Mouse (Mus musculus): ENCODE measurements around the gene Ndufb6. TPM values are rescaled to one million over a fixed set of nuclear protein-coding genes. Genes with fewer than 3 reads are reported as not detected.

Gene Ndufb6
- total RNA-seq, 2 experiments from 2014 or later: 498 to 550 TPM

DNA sequence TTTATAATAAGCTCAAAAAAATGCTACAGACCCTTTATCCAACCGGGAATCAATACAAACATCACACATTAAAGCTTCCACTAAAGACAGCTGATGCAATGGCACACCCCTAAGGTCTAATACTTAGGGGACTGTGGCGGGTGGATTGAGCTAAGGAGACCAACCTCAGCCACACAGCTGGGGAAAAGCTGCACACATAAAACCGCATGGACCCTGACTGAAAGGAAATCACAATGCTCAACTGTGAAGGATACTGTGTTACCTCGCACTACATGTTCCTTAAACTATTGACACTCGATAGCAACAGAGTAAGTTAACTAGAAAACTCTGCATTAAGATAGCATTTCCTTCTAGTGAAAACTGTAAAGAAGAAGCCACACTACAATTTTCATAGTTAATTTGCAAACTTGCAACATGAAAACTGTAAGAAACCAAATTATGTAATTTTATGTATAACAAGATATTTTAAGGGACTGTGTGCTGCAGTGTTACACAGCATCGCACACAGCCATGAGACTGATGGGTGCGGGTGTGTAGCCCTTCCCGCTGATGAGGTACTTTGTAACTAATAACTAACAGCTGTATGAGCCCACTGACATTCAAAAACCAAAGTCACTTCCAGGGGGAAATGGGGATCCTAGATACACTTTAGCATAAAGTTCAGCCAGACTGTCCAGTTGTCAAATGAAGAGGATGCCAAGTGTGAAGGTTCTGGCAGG is 24.7 kb downstream of the Ndufb6 start:
- no peak for DNase-seq

DNA sequence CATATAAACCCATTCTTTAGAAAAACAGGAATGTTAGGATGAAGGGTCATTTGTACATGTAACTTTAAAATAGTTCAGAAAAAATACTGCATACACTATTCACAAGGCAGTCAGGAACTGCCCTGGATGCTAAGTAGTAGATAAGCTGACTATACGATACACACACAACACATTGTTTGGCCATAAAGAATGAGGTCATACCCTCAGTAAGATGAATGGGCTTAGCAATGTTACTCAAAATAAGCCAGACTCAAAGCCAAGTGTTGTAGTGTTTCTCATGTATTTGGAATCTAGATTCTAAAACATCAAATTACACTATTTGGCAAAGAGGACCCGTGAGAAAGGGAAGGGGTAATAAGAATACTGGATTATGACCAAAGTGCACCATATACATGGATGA is 25.5 kb downstream of the Ndufb6 start:
- no peak for DNase-seq

- DNase-seq: no peak
Measured at GRCm38 (mm10) chr4:40250984-40251383, 28.2 kb downstream of the Ndufb6 start.

- DNase-seq: peak in 1 of 2 experiments; percentile 25
Measured at GRCm38 (mm10) chr4:40244035-40244434, 35.2 kb downstream of the Ndufb6 start.

DNA sequence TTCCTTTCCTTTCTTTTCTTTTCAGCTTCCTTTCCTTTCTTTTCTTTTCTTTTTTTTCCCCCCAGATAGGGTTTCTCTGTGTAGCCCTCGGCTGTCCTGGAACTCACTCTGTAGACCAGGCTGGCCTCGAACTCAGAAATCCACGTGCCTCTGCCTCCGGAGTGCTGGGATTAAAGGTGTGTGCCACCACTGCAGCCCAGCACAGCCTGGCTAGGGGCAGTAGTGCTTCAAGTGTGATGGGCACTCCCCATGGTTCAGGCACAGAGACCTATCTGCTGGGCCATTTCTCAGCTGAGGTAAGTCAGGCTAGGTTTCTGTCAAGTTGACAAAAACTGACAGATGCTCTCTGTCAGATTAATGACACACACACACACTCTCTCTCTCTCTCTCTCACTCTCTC is 36.2 kb downstream of the Ndufb6 start:
- no peak for DNase-seq

GRCm38 (mm10) chr4:40241928-40242327 is 37.3 kb downstream of the Ndufb6 start:
- no peak for DNase-seq

GRCm38 (mm10) chr4:40240272-40240744 is 38.9 kb downstream of the Ndufb6 start:
- peak in 1 of 2 experiments; percentile 24 for DNase-seq

DNA sequence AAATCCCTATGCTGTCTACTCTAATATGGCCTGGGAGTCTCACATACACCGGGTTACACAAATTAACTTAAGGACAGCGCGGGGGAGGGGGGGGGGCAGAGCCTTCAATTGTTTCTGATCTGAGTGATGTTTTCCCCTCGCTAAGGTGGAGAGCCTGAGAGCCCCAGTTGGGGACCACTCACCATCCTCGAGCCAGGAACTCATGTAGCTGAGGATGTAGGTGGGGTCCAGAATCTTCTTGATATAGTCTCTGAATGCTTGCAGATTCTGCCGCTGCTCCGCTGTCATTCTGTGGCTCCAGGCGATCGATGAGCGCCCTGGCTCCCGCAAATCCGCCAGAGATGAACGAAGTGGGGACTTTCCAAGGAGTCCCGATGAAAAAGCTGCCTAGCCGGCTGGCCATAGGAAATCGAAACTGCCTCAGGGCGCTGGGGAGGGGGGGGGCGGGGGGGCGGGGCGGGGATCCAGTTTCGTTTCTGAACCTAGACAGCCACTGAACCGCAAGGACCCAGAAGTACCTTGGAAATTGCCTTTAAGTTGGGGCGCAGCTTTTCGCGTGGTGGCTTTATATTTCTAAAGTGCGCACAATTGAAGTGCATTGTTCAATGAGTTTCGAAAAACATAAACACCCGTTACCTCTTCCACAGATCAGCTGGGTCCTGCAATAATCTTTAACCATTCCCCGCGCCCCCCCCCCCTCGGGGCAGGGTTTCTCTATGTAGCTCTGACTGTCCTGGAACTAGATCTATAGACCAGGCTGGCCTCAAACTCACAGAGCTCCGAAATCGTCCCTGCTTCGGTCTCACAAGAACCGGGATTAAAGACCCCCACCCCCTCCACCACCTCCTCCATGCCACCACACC is 39.6 kb downstream of the Ndufb6 start, which contains the start of gene Ddx58:
Ddx58 (minus strand) TSS at position 420 of the 863 bp plus-strand sequence.
- DNase-seq: peak; percentile 59 to 70

- DNase-seq: peak; percentile 77 to 81
Measured at GRCm38 (mm10) chr4:40238483-40239408, 40.5 kb downstream of the Ndufb6 start.

- DNase-seq: no peak
Measured at GRCm38 (mm10) chr4:40236829-40237228, 42.4 kb downstream of the Ndufb6 start.

DNA sequence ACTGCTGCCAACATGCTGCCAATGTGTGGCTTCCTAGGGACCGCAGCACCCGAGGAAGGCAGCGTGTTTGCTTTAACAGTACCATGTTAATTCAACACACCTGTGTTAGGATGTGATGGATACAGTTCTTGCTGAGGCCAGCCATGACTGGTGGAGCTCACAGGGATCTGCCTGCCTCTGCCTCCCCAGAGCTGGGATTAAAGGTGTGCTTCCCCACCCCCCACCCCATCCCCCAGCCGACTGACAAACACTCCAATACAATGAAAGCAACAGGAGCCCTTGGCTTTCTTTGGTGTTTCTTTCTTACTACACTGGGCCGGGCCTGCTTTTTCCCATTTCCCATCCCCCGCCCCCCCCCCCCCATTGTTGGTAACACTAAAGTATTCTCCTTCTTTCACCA is 45.0 kb downstream of the Ndufb6 start:
- no peak for DNase-seq

DNA sequence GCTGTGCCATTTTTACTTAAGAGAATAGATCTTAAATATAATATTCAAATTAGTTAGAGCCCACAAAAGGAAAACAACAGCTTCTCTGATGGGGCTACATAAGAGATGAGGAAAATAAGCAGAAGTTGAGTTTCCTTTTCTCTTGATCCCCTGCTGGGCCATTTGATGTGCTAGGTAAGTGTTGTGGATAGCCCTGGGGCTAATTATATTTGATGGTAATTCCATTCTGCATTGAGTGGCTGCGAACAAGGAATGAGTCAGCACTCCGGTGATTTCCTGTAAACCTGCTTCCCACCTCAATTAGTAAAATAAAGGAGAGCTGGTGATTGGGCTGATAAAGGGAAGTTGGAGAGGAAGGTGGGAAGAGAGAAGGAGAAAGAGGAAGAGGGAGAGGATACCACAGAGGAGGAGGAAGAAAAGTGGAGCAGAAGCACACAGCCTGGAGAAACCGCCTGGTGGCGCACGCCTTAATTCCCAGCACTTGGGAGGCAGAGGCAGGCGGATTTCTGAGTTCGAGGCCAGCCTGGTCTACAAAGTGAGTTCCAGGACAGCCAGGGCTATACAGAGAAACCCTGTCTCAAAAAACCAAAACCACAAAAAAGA is 46.1 kb downstream of the Ndufb6 start:
- DNase-seq: no peak

DNA sequence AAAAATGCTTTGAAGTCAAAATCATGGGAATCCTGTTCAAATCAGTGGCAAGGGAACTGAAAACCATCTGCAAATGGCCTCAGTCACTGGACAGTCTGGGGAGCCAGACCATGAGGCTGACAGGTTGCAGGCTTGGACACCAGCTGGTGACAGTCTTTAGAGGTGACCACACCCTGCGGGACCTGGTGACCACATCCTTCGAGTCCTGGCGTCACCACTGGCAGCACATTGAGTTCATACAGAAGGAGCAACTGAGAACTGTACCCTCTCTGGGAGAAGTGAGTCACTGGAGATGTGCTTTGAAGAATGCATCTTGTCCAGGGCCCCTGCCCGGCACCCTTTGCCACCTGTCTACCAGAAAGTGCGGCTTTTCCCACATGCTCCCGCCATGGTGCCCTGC is 49.5 kb downstream of the Ndufb6 start:
- DNase-seq: peak in 1 of 2 experiments; percentile 26

DNA sequence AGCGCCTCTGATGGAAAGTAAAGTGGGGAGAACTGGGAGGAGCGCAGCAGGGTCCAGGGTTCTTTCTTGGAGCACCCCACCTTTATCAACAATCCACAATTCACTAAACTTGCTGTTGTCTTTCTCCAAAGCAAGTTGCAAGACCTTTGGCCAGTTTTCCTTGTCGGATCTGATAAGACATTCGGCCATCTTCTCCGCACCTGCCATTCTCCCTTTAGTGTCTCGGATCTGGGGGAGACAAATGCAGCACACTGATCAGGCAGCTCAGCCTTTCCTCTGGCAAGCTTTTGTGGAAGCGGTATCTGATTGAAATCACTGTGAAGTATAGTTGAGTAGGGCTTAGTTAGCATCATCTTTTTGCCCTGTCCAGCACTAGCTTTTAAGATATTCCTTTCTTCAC is 51.3 kb downstream of the Ndufb6 start:
- DNase-seq: no peak

DNA sequence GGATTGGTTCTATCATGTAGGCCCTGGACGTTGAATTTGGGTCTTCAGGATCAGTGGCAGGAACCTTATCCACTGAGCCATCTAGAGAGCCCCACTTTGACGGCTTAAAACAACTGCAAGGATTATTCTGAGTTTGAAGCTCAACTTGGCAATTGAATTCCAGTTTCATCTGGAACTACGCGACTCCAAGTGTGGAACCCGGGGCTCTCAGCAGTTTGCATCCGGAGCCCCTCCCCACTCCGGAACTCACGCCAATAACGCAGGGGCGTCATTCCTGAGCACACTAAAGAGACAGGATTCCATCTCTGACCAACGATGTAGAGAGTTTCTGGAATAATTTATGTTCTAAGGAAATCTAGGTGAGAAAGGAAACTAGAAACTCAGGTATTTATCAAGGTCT is 52.1 kb downstream of the Ndufb6 start:
- no peak for DNase-seq

GRCm38 (mm10) chr4:40226095-40226494 is 53.1 kb downstream of the Ndufb6 start:
- no peak for DNase-seq

GRCm38 (mm10) chr4:40221876-40222585 is 57.2 kb downstream of the Ndufb6 start:
- DNase-seq: no peak

DNA sequence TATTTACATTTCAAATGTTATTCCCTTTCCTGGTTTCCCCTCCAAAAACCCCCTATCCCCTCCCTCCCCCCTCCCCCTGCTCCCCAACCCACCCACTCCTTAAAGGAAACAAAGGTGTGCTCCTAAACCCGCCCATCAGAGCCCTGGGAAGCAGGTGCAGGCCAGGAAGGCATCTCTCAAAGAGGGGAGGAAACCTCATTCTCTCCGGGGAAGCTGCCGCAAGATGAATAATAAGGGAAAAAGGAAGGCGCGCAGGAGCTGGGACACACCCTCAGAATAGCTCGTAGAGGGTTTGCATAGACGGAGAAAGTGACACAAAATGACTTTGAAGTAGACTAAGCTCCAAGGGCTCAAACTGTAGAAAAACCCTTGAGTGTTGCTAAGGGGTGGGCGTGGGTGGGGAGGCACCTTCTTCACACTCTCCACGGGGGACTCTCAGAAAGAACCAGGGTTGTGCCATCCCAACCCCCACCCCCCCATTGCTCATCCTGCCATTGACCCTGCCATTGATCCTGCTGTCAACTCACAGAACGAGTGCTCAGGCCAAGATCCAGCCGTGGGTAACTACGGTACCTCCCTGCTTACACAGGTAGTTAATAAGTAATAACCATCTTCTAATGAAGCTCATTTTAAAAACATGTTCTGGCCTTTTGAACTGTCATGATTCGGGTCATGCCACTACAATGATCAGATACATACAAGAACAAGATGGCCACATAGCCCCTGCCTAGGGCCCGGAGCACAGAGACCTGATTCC is 58.0 kb downstream of the Ndufb6 start:
- DNase-seq: no peak

Measured in heart, adult 18-20 months (tissue).